Mouse (Mus musculus) gastrocnemius, postnatal 10 days (tissue): ENCODE measurements around the gene Gm28372. TPM values are rescaled to one million over a fixed set of nuclear protein-coding genes. Genes with fewer than 3 reads are reported as not detected.

Experiments used
- DNase-seq: peaks from one replicate; pipeline ENCODE4 v3.0.0; 2021; ENCODE audit warnings: mixed read lengths
- total RNA-seq, 2 experiments: library from RNA; stranded (reverse); gene quantifications; 2 replicates each; pipeline ENCODE4 v1.2.3; 2021

Gene Gm28372
- total RNA-seq, 2 experiments from 2014 or later, result not detected

DNA sequence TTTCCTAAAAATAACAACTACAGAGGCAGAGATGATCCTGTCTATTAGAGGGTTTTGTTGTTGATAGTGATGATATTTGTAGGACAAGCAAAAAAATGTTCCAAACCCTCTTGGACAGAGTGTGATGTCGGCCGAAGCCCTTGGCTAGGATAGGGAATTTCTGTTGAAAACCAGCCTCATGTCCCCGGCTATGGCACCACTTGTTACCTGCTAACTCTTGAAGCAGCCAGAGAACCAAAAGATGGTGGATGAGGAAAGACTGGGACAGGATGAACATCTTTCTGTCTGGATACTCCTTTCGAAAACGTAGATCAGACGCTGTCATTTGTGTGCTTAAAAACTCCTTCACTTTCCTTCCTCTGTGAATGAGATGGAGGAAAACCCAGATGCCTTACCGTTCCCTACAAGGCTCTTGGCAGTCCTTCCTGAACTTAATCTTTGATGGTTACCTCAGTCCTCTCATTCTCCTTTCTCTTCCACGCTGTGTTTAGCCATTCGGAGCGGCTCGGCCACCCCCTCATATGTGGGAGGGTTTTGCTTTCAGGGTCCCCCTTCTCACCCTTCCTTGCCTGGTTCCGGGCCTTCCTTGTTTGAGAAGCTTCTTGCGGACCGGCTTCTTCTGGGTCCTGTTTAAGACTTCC lies 46.2 kb downstream of the Gm28372 start:
- DNase-seq, result no peak

- no peak for DNase-seq
Measured at GRCm38 (mm10) chr2:130451727-130452090, 46.7 kb downstream of the Gm28372 start.

DNA sequence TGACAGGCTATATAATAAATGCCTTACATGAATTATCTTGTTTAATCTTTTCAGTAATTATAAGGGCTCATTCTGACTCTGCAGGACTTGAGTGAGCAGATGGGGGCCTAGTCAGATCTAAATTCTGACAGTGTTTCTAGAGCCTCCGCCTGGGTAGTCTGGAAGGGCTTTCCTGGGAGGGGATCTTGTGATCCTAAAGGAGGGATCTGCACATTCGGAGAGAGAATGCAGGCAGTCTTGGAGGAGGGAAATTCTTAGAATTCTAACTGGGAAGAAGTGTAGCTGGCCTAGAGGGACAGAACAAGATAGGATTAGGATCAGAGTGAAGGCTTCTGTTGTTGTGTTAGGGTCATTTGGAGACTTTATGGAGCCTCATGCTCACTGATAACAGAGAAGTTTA lies 47.2 kb downstream of the Gm28372 start:
- DNase-seq, result no peak

DNA sequence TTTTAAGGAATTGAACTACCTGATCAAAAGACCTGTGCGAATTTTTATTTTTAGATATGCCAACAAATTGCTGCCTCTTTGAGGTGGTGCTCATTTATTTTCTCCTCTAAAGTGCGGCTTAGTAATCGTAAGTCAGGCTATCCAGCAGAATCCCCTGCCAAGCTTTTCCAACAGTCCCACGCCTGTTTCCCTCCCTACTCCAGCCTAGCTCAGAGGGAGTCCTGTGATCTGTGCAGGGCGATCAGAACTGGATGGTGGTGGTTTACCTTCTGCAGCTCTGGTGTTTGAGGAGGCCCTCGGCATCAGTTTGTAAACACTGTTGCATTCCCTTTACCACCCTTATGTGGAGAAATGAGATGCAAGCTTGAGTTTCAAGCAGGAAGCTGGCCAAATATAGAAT lies 48.4 kb downstream of the Gm28372 start:
- no peak for DNase-seq

DNA sequence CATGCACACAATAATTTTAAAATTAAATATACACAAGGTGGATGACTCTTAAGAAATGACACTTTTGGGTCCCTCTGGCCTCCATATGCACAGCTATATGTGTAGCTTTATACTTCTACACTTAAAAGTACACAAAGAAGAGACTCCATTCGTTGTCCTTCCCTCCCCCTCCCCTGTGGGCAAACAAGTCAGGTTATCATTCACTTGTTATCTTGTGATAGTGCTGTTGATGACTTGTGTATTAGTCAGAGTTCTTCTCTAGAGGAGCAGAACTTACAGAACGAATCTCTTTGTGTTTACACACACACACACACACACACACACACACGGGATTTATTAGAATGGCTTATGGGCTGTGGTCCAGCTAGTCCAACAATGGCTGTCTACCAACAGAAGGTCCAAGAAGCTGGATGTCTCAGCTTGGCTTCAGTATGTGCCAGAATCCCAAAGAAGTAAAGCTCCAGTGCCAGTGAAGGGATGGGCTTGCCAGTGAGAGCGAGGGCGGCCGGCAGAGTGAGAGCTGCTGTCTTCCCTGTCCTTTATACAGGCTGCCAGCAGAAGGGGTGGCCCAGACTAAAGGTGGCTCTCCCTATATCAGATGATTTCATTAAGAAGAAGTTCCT lies 49.8 kb downstream of the Gm28372 start:
- no peak for DNase-seq

Other genes starting within 250 kb of the Gm28372 start
- 100 to 1,000 TPM; 155 to 170 TPM for gene Snrpb, start 225.8 kb upstream of the Gm28372 start, total RNA-seq
- not detected for gene Tmc2, start 210.0 kb upstream of the Gm28372 start, total RNA-seq
- gene Nop56, start 130.8 kb upstream of the Gm28372 start, total RNA-seq, result 10 to 100 TPM; 46.8 to 54.5 TPM
- gene Idh3b, start 120.7 kb upstream of the Gm28372 start, total RNA-seq, result 100 to 1,000 TPM; 365 to 419 TPM
- gene Ebf4, start 110.1 kb upstream of the Gm28372 start, total RNA-seq, result 1 to 10 TPM; 1.5 to 1.9 TPM
- 10 to 100 TPM; 17.5 to 19.8 TPM for gene Cpxm1, start 7.7 kb upstream of the Gm28372 start, total RNA-seq
- not detected for gene 1700020A23Rik, start within 50 bp of the Gm28372 start, total RNA-seq
- gene Tmem239, start 1.2 kb downstream of the Gm28372 start, total RNA-seq, result not detected
- 10 to 100 TPM; 23.0 to 25.9 TPM for gene Vps16, start 19.1 kb downstream of the Gm28372 start, total RNA-seq
- gene Pced1a, start 19.5 kb downstream of the Gm28372 start, total RNA-seq, result 1 to 10 TPM; 4.7 to 7.7 TPM
- 10 to 100 TPM; 42.2 to 49.9 TPM for gene Ptpra, start 45.0 kb downstream of the Gm28372 start, total RNA-seq
- gene Mrps26, start 158.5 kb downstream of the Gm28372 start, total RNA-seq, result 10 to 100 TPM; 48.6 to 51.2 TPM
- not detected for gene Oxt, start 170.9 kb downstream of the Gm28372 start, total RNA-seq
- under 1 TPM in 1 of 2 experiments, not detected in 1; 0.50 TPM for gene Avp, start 177.3 kb downstream of the Gm28372 start, total RNA-seq
- 1 to 10 TPM; 4.8 to 6.0 TPM for gene Fastkd5, start 224.8 kb downstream of the Gm28372 start, total RNA-seq
- 1 to 10 TPM; 4.7 to 5.1 TPM for gene Ubox5, start 224.8 kb downstream of the Gm28372 start, total RNA-seq
- 1 to 10 TPM; 2.9 to 3.4 TPM for gene Lzts3, start 237.6 kb downstream of the Gm28372 start, total RNA-seq